Mouse (Mus musculus) forebrain, embryonic 16.5 days (tissue): ENCODE measurements around the gene Kcnk12. TPM values are rescaled to one million over a fixed set of nuclear protein-coding genes. Genes with fewer than 3 reads are reported as not detected.

Source experiments
- ATAC-seq: fragments of 200-750 bp; cut with Nextera tagmentation; 2 replicates; pipeline ENCODE4 v1.8.0; 2017; ENCODE audit warnings: mild to moderate bottlenecking, moderate library complexity
- H3K27ac ChIP-seq: fragments of 300-500 bp; sonication (generic); 2 replicates; pipeline ENCODE4 v1.5.1; 2014; ENCODE audit warnings: low read length, control low read depth
- H3K27me3 ChIP-seq: fragments of 300-500 bp; sonication (generic); replicated peaks from 2 replicates; pipeline ENCODE4 v1.6.1; 2014; ENCODE audit warnings: low read length; ENCODE audit not compliant: control insufficient read depth, insufficient read depth
- H3K36me3 ChIP-seq: fragments of 300-500 bp; sonication (generic); 2 replicates; pipeline ENCODE4 v1.6.1; 2014; ENCODE audit not compliant: control insufficient read depth, insufficient read depth
- H3K4me1 ChIP-seq: fragments of 300-500 bp; sonication (generic); replicated peaks from 2 replicates; pipeline ENCODE4 v1.6.1; 2014; ENCODE audit warnings: low read length; ENCODE audit not compliant: control insufficient read depth, insufficient read depth
- H3K4me2 ChIP-seq: fragments of 300-500 bp; sonication (generic); 2 replicates; pipeline ENCODE4 v1.6.1; 2014; ENCODE audit warnings: mild to moderate bottlenecking, low read length, control low read depth
- H3K4me3 ChIP-seq: fragments of 300-500 bp; sonication (generic); replicated peaks from 2 replicates; pipeline ENCODE4 v1.5.1; 2014; ENCODE audit warnings: mild to moderate bottlenecking, low read length, control low read depth
- H3K9ac ChIP-seq: fragments of 300-500 bp; sonication (generic); replicated peaks from 2 replicates; pipeline ENCODE4 v1.6.1; 2014; ENCODE audit warnings: low read depth, low read length, control low read depth
- H3K9me3 ChIP-seq: fragments of 300-500 bp; sonication (generic); 2 replicates; pipeline ENCODE4 v1.6.1; 2016; ENCODE audit warnings: low read length; ENCODE audit not compliant: control insufficient read depth
- WGBS: fragments of 180-500 bp; shearing (Covaris S2); extraction: QIAGEN DNeasy Blood & Tissue Kit; methylation state at CpG from one replicate; pipeline ENCODE4 v1.1.7; 2014; 5-methylcytosine and 5-hydroxymethylcytosine counted together
- polyA plus RNA-seq: library from polyadenylated mRNA; unstranded; fragments of >200 nt; fragmentation: Nextera tagmentation; extraction: Ambion mirVana; gene quantifications from 2 replicates; pipeline ENCODE4 v1.2.1, GENCODE M21; 2015

The Kcnk12 gene
- polyA plus RNA-seq, 1 experiment from 2014 or later = 0.82 TPM

DNA sequence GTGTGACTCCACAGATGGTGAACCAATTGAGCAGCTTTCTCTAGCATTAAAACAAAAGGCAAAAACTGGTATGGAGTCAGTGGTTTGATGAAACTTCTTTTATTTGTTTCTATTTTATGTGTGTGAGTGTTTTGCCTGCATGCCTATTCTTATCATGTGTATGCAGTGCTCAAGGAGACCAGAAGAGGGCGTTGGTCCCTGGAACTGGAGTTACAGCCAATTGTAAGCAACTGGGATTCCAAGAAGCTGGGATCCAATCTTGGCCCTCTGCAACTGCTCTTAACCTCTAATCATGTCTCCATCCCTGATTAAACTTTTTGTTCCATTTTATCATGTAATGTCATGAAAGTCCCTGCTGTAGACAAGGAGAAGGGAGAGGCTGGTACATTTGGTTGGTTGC is 58.0 kb downstream of the Kcnk12 start:
- Histone ChIP-seq H3K4me1 (peaks cover 15% of the 10 kb centered on the region), H3K27ac (no peak overlapping the region), H3K4me3 (no peak overlapping the region), H3K9ac (no peak overlapping the region), H3K36me3 (no peaks in the 10 kb centered on the region), H3K4me2 (no peak overlapping the region), H3K9me3 (no peaks in the 10 kb centered on the region), H3K27me3 (no peaks in the 10 kb centered on the region)
- 57% methylated on average over 1 of the region's 1 CpGs for WGBS
- ATAC-seq = no peak

DNA sequence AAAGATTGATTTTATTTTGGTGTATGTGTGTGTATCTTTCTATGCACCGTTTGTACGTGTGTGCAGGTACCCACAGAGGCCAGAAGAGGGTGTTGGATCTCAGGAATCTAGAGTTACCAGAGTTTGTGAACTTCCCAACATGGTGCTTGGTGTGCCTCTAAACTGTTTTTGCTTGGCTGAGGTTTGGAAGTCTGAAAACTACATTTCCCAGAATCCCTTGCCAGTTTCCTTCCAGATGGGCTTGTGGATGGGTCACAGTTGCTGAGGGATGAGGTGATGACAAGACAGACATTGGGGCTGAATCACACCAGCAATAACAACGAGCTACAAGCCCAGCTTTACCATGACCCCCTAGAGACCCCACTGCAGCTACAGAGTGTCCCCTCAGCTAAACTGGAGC is 60.6 kb downstream of the Kcnk12 start:
- Histone ChIP-seq H3K27ac (no peak overlapping the region), H3K36me3 (no peaks in the 10 kb centered on the region), H3K4me2 (no peak overlapping the region), H3K27me3 (no peaks in the 10 kb centered on the region), H3K4me1 (no peaks in the 10 kb centered on the region; the same call in 1 of the 2 replicates), H3K9ac (no peak overlapping the region), H3K9me3 (no peaks in the 10 kb centered on the region), H3K4me3 (no peak overlapping the region)
- 77% methylated on average over 3 of the region's 3 CpGs for WGBS
- 0 out of 2 replicates have a peak, but pooled peaks have one; percentile 18 for ATAC-seq

DNA sequence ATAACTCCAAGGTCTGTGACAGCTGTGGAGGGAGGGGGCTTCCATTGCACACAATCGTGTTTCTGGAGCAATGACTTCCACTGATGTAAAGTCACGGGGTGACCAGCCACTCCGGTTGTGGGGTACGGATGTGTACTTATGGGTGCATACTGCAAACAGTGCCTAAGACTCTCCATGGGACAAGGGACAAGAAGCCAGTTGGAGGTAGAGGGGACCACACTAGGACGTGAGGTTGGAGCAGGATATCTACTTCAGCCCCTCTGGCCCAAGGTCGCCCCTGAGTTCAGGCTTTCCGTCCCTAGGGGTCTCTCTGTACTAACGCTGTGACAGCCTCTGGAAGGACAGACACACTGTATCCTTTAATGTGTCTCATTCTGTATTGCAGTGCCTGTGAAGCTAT is 63.3 kb downstream of the Kcnk12 start:
- Histone ChIP-seq H3K9ac (no peak overlapping the region), H3K9me3 (no peaks in the 10 kb centered on the region), H3K27ac (no peak overlapping the region), H3K27me3 (no peaks in the 10 kb centered on the region), H3K4me1 (no peaks in the 10 kb centered on the region), H3K36me3 (no peaks in the 10 kb centered on the region), H3K4me3 (no peak overlapping the region), H3K4me2 (no peak overlapping the region)
- WGBS = 86% methylated on average over 8 of the region's 8 CpGs
- ATAC-seq = no peak

DNA sequence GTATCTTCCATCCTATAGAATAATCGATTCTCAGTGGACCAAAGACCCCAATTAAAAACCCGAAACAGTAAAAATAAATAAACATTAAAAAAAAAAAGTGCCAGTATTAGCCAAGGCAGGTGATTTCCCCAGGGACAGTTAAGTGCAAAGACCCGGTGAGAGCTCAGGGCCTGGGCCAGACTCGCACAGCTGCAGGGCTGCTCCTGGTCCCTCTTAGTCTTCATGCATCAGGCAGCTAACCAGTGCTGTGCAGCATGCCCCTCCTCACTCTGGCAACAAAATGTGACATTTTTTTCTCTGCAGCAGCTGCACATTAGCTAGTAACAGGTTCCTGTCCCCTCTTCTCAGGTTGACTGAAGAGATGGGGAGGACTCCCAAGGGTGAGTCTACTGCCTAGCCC is 65.8 kb downstream of the Kcnk12 start:
- no peaks in the 10 kb centered on the region for H3K36me3 ChIP-seq
- WGBS = 88% methylated on average over 4 of the region's 4 CpGs
- H3K4me2 ChIP-seq = no peak overlapping the region
- no peaks in the 10 kb centered on the region for H3K27me3 ChIP-seq
- H3K4me3 ChIP-seq = no peak overlapping the region
- H3K9ac ChIP-seq = no peak overlapping the region
- H3K27ac ChIP-seq = no peak overlapping the region
- H3K9me3 ChIP-seq = no peaks in the 10 kb centered on the region
- H3K4me1 ChIP-seq = no peaks in the 10 kb centered on the region
- ATAC-seq = no peak

DNA sequence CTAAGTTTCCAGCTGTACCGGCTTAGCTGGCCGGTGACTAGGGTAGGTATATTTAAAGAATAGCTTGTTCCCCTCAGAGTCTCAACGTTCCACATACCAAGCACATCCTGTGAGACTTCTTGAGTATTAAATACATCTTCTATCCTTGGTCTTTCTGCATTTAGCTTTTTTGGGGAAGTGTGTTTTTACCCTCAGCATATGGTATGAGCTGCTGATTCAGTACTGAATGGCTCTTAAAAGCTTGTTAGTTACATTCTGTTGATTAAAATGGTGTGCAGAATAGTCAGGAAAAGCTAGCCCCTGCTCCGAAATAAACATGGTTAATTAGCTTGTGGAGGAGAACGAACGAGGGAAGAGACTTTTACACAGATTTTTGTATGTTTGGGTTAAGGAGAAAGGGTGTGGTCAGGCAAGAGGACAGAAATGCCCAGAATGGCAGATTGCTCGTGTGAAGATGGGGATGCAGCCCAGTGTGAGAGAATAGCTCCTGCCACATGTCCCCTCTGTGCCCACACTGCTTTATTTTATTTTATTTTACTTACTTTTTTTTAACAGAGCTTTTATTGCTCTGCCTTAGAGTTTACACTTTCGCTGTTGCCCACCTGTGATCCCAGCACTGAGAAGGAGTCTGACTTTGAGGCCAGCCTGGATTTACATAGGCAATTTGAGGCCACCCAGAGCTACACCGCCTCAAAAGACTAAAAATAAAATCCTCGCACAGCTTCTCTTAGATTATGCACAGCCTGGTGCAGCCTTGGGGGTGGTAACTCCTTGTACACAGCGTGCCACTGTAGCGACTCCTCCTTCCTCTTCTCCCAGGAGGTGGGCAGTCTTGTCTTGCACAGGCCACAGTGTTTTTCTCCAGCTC is 71.1 kb downstream of the Kcnk12 start:
- H3K27ac ChIP-seq = no peak overlapping the region
- no peaks in the 10 kb centered on the region for H3K4me1 ChIP-seq
- peaks cover 7% of the 10 kb centered on the region for H3K36me3 ChIP-seq
- H3K4me2 ChIP-seq = no peak overlapping the region
- no peaks in the 10 kb centered on the region for H3K9me3 ChIP-seq
- no peak for ATAC-seq
- WGBS = 88% methylated on average over 12 of the region's 12 CpGs
- no peak overlapping the region for H3K9ac ChIP-seq
- no peaks in the 10 kb centered on the region for H3K27me3 ChIP-seq
- H3K4me3 ChIP-seq = no peak overlapping the region

DNA sequence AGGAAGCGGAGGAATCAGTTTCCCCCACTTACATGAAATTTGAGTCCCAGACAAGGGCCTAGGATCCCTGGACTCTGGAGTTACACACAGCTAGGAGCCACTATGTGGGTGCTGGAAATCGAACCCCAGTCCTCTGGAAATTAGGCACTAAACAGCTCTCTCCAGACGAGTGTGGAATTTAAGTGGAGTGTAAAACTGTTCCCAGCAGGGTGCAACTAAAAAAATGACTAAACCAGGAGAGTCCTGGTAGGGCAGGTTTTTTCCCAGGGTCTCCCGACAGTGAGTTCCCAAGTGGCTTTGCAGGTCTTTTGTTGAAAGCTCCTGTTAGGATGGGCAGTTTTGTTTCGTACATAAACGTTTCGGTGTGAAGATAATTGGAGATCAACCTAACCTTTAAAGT is 73.1 kb downstream of the Kcnk12 start:
- H3K36me3 ChIP-seq = peaks cover 7% of the 10 kb centered on the region
- H3K9me3 ChIP-seq = no peaks in the 10 kb centered on the region
- H3K4me1 ChIP-seq = no peaks in the 10 kb centered on the region
- no peak for ATAC-seq
- no peak overlapping the region for H3K27ac ChIP-seq
- H3K4me2 ChIP-seq = no peak overlapping the region
- WGBS = 76% methylated on average over 7 of the region's 7 CpGs
- no peak overlapping the region for H3K4me3 ChIP-seq
- H3K9ac ChIP-seq = no peak overlapping the region
- H3K27me3 ChIP-seq = no peaks in the 10 kb centered on the region

DNA sequence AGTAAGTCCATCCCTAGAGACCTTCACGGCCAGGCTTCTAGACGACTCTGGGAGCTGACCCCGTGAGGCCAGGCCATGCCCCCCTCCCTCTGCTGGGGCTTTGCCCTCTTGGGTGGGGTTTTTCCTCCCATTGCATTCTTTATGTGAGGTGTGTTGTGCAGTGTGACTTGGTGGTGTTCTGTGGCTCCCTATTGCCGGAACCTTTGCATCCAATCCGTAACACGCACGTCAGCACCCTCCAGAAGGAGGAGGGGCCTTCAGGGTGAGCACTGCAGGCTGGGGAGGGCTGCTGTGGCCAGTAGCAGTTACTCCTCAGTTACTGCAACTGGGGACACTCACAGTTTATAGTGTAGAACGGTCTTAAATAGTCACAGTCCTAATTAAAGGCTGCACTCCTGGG is 97.7 kb downstream of the Kcnk12 start:
- WGBS = 82% methylated on average over 8 of the region's 8 CpGs
- ATAC-seq = no peak
- Histone ChIP-seq H3K9ac (no peak overlapping the region), H3K4me2 (no peak overlapping the region), H3K27me3 (no peaks in the 10 kb centered on the region), H3K36me3 (no peaks in the 10 kb centered on the region), H3K4me3 (no peak overlapping the region), H3K4me1 (peaks cover 8% of the 10 kb centered on the region), H3K27ac (no peak overlapping the region), H3K9me3 (no peaks in the 10 kb centered on the region)

DNA sequence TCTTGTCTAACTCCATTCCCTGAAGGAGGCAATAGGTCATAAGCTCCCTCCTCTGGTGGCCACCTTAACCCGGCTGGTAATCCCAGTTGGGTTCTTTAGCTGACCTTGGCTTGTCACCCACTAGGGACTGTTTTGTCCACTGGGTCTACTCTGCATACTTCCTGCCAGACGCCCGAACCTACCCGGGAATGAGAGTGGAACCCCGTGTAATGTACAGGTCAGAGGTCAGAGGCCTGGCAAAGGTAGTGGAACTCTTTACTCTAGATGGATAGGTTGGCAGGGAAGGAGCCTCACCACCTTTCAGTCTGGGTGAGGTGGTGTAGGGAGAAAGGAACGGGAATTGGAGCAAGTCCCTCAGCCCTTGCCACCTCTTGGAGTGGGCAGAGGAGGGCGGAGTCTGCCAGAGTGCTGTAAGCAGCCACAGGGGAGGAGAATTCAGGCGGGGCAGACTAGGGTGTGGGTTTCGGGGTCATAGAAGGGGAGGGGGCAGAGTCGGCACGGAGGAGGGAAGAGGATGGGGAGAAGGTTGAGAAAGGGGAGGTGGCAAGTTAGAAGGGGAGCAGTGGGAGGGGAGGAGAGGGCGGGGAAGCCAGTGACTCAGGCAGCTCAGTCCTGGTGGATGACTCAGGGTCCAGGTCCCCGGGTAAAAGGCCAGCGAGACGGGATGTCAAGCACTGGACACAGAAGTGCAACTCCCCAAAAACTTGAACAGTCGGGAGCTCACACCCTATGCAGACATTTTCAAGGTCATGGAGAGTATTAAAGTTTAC is 98.6 kb downstream of the Kcnk12 start:
- Histone ChIP-seq H3K4me2 (no peak overlapping the region), H3K9me3 (no peaks in the 10 kb centered on the region), H3K4me3 (no peak overlapping the region), H3K4me1 (peaks cover 8% of the 10 kb centered on the region), H3K27ac (no peak overlapping the region), H3K27me3 (no peaks in the 10 kb centered on the region), H3K36me3 (no peaks in the 10 kb centered on the region), H3K9ac (no peak overlapping the region)
- ATAC-seq = no peak
- 88% methylated on average over 16 of the region's 16 CpGs for WGBS

DNA sequence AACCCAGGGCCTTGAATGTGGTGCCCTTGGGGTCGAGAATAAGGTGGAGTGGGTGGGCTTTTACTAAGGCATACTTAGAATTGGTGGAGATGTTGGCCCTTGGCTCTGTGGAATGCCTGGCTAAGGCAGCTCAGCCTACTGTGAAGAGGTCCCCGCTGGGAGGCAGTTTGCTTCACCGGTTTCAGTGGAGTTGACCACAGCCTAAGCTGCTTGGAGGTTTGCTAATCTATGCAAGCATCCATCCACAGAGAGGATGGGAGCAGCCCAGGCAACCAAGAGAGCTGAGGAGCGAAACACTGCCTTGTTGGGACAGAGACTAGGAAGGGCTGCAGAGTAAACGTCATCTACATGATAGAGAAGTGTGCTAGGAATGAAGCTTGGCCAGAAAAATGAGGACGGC is 101.0 kb downstream of the Kcnk12 start:
- Histone ChIP-seq H3K4me1 (peaks cover 8% of the 10 kb centered on the region), H3K4me2 (no peak overlapping the region), H3K9me3 (no peaks in the 10 kb centered on the region), H3K36me3 (no peaks in the 10 kb centered on the region), H3K27me3 (no peaks in the 10 kb centered on the region), H3K27ac (no peak overlapping the region), H3K4me3 (no peak overlapping the region), H3K9ac (no peak overlapping the region)
- no peak for ATAC-seq
- WGBS = 88% methylated on average over 6 of the region's 6 CpGs
